Mouse (Mus musculus): ENCODE measurements around the gene Tmem54.

GRCm38 (mm10) chr4:129084896-129085295, 20.5 kb upstream of the Tmem54 start:
- TF ChIP-seq CTCF (IDR thresholded peaks at IDR 0.05; ENCODE audit: borderline replicate concordance, insufficient read depth, low read depth, low read length) (no peak), POLR2A (IDR thresholded peaks at IDR 0.05; ENCODE audit: borderline replicate concordance, insufficient read depth, low read length) (no peak)

Measured in cerebellum, adult 2 months (tissue).